Mouse (Mus musculus): ENCODE data around the gene Naa40. TPM values are rescaled to one million over a fixed set of nuclear protein-coding genes. Genes with fewer than 3 reads are reported as not detected.

Naa40 gene
- polyA plus RNA-seq, 3 experiments from 2014 or later: 21.3 to 28.4 (median 27.4) TPM

DNA sequence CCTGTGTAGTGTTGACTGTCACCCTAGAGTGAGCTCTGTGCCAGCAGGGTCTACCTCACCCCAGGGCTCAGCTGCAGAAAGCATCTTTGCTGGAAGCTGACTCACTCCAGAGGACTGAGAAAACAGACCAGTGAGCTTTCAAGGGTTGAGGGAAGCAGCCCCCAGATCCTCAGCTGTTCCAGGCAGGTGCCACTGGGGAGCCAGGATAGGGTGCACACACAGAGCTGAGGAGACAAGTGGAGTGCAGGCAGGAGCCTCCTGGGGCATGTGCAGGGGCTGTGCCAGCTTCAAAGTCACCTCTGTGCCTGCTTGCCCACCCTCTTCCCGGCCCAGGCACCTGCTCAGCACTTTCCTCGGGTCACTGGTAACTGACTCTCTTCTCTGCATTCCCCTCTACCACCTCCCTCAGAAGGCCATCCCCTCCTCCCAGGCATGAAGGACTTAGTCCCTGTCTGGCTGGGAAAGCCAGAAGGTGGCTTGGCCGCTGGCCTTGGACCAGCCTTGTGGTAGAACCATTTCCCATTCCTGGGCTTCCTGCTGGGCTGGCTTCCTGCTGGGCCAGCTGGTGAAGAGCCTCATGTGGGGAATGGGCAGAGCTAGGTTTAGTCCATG lies 62.0 kb downstream of the Naa40 start:
- no peak for ATAC-seq

DNA sequence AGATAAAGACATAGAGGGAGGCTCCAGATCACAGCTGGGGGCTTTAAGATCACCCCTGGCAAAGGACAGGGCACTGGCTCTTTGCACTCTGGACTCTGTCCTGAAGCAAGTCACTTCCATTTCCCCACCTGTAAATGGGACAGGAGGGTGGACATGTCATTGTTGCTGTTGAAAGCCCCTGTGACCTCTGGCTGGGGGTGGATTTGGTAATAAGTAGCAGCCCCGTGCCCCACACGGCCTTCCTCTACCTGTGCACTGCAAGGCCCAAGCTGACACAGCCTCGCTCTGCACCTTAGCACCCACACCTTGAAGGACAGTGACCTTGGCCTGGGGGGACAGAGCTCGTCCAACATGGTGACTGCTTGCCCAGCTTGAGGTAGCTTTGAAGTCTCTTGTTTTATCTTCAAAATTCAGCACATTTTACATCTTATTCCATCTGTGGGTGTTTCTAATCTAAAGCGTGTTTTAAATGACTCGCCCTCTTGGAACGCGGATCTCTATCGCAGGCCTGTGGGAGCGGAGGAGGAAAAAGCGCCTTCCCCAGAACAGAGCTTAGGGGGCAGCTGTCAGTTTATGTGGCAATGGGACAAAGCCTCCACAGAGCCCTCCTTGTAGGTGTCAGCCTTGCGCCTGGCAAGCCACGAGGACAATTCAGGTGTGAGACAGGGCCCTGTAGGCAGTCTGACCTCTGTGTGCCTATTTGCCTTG lies 63.0 kb downstream of the Naa40 start:
- ATAC-seq: no peak

GRCm38 (mm10) chr19:7176041-7176696 lies 64.8 kb downstream of the Naa40 start:
- ATAC-seq: no peak

Other genes with a start within 250 kb of the Naa40 start
- 10 to 100 TPM; 34.1 to 59.7 (median 59.0) TPM for gene Dnajc4, start 248.6 kb downstream of the Naa40 start, polyA plus RNA-seq (2017; shearing (Covaris generic))
- gene Nudt22, start 245.1 kb downstream of the Naa40 start, polyA plus RNA-seq (2017; shearing (Covaris generic)): 10 to 100 TPM; 23.7 to 35.3 (median 33.7) TPM
- 10 to 100 TPM in 1 of 3 experiments, 1 to 10 TPM in 2; 6.4 to 12.8 (median 8.2) TPM for gene Trpt1, start 245.1 kb downstream of the Naa40 start, polyA plus RNA-seq (2017; shearing (Covaris generic))
- 100 to 1,000 TPM; 253 to 288 (median 257) TPM for gene Fermt3, start 221.7 kb downstream of the Naa40 start, polyA plus RNA-seq (2017; shearing (Covaris generic))
- gene Stip1, start 201.2 kb downstream of the Naa40 start, polyA plus RNA-seq (2017; shearing (Covaris generic)): 100 to 1,000 TPM; 104 to 160 (median 120) TPM
- 1 to 10 TPM in 2 of 3 experiments, under 1 TPM in 1; 0.99 to 3.1 (median 1.8) TPM for gene Macrod1, start 184.4 kb downstream of the Naa40 start, polyA plus RNA-seq (2017; shearing (Covaris generic))
- under 1 TPM in 1 of 3 experiments, not detected in 2; 0.20 TPM for gene Flrt1, start 135.5 kb downstream of the Naa40 start, polyA plus RNA-seq (2017; shearing (Covaris generic))
- 100 to 1,000 TPM; 164 to 183 (median 169) TPM for gene Otub1, start 34.9 kb downstream of the Naa40 start, polyA plus RNA-seq (2017; shearing (Covaris generic))
- gene Cox8a, start 23.6 kb downstream of the Naa40 start, polyA plus RNA-seq (2017; shearing (Covaris generic)): 100 to 1,000 TPM; 284 to 445 (median 299) TPM
- gene Rcor2, start 26.1 kb upstream of the Naa40 start, polyA plus RNA-seq (2017; shearing (Covaris generic)): not detected
- gene Mark2, start 100.7 kb upstream of the Naa40 start, polyA plus RNA-seq (2017; shearing (Covaris generic)): 10 to 100 TPM; 50.5 to 69.5 (median 57.4) TPM
- 1 to 10 TPM; 2.8 to 4.4 (median 3.6) TPM for gene Spindoc, start 141.8 kb upstream of the Naa40 start, polyA plus RNA-seq (2017; shearing (Covaris generic))
- gene 2700081O15Rik, start 176.4 kb upstream of the Naa40 start, polyA plus RNA-seq (2017; shearing (Covaris generic)): under 1 TPM; 0.10 to 0.23 (median 0.15) TPM
- gene Rtn3, start 242.1 kb upstream of the Naa40 start, polyA plus RNA-seq (2017; shearing (Covaris generic)): 10 to 100 TPM; 36.0 to 58.3 (median 45.6) TPM